Mouse (Mus musculus) left cerebral cortex, adult 11 months (tissue): Measurements from ENCODE around the gene Ptprf.

Experiments
- DNase-seq: peaks from one replicate; pipeline ENCODE4 v3.0.0; 2022; ENCODE audit warnings: low spot score

Gene Ptprf

DNA sequence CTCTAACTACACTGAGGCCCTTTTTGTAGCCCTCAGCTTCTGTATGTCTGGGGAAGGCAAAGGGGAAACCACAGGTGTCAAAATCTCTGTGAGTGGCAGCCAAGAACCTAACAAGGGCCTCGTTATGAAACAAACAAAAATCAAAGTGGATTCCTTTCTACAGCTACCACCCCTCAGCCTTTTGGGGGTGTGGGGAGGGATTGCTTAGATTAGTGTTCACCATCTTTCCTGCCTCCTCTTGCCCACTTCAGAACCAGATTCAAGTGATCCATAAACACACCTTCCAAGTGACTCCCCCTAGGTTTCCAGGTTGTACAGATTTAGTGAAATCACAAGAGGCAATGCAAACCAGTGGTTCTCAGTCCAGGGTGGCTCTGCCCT is 9.0 kb downstream of the Ptprf start:
- DNase-seq: no peak

DNA sequence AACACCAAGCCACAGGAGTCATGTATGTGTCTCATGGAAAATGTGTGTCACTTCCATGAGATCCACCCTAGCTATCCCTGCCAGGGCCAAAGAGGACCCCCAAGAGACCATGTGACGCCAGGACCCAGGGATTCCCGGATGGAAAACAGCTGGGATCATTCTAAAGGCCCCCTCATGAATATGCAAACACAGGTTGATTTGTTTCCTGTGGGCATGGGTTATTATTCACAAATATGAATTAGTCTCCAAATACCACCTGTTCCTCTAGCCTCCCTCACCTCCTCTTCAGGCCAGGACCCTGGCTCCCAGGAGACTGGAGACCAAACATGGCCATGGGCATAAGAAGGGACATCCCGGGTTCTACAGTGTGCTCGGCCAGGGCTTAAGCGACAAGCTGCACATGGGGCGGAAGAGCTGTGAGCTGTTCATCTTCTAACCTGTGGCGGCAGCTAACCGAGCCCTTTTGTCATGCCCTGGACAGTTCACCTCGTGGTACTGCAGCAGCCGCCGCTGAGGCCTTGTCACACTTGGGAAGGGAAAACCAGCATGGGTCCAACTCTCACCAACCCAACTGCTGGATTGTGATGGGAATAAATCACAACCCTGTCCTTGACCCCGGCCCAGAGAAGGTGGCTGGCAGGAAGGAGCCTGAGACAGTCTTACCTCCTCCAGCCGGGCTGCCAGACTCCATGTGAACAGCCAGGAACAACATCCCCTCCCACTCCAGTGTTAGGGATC is 9.6 kb downstream of the Ptprf start:
- DNase-seq: no peak

DNA sequence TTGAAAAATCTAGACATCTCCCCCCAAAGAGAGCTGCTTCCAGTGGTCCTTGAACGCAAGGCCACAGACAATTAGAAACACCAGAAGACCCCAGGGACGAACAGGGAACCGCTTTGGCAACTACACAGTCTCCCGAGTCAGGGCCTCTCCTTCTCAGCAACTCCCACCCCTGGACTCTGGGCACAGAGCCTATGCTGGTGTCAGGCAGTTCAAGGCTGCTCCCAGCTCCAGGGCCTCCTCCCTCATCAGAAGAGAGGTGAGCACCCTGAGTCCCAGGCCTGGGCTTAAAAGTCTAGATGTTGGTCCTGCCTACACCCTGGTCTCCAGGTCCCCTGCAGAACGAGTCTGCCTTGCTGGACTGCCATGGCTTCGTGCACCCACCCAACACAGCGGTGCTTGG is 10.7 kb downstream of the Ptprf start:
- no peak for DNase-seq

DNA sequence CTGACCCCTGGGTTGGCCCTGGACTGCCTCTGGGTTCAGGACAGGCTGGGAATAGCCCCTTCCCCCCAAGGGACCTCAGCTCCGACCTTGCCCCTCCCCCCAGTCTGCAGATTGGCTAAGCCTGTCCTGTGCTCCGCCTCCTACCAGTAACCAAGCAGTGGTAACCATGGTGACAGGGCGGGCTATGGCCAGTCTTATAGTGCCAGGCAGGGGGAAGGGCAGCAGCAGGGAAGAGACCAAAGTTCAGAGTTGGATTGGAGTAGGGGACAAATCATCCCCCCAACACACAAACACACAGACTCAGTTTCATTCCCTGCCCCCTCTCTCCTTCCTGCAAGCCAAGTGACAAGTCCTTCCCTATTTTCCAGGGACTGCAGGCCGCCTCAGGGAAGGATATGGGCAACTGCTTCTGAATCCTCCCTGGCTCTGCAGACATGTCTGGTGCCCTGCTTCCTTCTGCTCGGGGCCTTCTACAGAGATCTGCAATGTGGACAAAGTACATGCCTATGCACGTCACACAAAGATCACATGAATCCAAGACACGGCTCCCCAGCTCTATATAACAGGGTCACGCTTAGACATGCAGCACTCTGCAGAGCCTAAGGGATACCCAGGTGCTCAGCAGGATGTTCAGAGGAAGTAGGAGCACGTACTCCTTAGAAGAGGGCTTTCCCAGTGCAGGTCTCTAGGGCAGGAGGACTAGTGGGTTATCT is 14.5 kb downstream of the Ptprf start:
- DNase-seq: peak; percentile 62

DNA sequence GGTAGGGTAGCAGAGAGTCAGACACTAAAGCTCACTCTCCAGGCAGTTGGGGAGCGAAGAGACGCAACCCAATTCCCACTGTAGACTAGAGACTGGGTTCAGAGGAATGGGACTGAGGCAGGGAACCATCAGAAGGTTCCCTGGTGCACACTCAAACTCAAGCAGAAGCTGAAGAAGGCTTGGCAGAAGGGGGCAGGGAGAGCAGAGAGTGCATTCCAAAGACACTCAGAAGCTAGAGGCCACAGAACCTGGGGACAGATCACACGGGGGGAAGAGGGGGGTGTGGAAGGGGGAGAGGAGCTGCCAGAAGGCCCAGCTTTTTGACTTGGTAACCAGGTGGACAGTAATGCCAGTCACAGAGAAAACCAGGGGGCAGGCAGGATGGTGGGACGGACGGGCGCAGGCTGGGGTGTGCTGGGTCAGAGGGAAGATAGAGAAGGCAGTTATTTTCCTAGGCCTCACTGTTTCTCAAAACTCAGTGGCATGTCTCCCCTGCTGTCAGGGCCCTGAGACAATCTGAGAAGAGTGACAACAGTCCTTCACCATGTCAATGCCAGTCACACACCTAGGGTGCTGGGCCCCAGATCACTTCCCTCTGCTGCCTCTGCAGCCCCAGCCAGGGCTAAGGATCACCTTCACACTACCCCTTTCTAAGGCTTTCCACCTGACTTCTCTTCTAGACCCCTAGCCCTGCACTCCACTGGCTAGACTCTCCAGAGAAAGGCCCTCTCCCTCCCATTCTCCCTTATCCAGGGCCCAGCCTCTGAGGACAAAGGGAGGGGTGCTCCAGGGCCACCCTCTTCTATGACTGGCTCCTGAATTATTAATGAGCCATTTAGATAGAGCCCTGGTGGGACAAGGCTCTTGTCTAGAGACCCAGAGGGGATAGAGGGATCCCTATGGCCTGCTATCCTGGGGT is 15.3 kb downstream of the Ptprf start:
- DNase-seq: no peak

DNA sequence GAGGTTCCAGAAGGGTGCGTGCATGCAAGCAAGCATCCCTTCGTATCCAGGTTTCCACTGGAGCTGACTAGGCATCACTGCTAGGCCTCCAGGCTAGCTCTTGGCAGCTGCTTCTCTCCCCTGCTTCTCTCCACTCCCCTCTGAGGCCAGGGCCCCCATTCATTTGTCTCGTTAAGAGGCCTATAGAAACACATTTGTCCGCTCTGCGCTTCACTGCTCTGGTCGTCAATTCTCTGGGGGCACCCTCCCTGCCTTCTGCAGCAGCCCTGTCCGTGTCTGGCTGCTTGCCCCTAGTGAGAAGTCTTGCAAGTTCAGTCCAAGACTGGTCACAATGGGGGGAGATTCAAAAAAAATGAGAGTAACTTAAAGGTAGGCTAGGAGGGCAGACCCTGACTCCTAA is 16.7 kb downstream of the Ptprf start:
- DNase-seq: no peak

DNA sequence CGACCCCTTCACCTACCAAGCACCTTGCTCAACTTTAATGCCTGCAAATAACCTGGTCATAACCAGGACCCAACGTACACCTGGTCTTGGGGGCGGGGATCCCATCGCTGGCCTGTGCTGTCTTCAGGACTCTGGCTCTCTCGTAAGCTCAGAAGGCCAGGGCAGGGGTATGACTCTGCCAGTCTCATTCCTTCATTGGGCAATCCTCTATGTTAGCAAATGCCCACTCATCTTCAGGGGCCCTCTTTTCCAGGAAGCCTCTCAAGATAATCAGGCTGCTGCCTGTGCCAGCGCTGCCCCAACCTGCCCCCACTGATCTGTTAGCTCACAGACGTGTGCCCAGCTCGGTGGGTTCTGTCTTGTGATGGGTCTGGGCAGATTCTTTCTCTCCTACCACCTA is 17.2 kb downstream of the Ptprf start:
- no peak for DNase-seq

DNA sequence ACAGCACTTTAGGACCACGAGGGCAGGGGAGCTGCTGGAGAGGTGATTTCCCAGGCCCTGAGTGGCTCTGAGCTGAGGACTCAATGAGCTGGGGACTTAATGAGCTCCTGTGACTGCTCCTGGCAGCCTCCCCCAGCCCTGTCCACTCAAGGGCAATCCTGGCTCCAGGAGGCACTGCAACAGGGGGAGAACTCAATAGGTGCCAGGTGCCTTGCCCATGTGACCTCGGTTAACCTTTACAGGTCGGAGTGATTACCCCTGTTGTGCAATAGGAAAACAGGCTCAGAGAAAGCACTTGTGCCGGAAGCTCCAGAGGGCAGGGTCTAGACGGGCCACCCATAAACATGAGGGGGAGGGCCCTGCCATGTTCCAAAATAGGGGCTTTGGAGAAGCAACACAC is 17.7 kb downstream of the Ptprf start:
- no peak for DNase-seq

DNA sequence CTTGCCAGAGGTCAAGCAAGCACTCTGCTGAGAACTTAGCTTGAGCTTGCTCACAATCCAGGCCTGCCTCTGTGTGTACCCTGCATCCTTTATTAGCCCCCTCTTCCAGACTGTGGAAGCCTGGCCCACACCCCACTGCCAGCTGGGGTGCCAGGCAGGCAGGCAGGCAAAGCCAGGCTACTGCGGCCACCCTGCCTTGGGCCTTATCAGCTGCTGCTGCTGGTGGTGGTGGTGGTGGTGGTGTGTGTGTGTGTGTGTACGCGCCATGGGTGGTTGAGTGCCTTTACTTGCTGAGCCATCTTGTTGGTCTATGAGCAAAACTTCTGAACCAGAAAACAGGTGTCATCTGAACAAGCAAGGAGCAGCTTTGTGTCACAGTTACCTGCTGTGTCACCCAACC is 18.3 kb downstream of the Ptprf start:
- no peak for DNase-seq

DNA sequence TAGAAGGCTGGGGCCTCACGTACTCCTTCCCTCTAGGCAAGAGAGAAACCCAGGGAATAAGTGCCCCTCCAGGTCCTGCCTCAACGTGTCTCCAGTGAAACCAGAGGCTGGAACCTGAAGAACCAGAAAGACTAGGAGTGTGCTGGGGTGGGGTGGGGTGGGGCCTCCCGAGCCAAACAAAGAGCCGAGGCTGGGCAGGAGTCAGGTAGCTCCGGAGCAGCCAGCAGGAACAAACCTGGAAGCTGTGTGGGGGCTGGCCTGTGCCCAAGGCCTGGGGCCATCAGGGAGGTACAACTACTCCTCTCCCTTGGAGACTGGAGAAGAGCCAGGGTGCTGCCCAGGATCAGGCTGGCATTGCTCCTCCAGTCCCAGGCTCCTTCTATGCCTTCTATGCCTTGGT is 18.9 kb downstream of the Ptprf start:
- no peak for DNase-seq

DNA sequence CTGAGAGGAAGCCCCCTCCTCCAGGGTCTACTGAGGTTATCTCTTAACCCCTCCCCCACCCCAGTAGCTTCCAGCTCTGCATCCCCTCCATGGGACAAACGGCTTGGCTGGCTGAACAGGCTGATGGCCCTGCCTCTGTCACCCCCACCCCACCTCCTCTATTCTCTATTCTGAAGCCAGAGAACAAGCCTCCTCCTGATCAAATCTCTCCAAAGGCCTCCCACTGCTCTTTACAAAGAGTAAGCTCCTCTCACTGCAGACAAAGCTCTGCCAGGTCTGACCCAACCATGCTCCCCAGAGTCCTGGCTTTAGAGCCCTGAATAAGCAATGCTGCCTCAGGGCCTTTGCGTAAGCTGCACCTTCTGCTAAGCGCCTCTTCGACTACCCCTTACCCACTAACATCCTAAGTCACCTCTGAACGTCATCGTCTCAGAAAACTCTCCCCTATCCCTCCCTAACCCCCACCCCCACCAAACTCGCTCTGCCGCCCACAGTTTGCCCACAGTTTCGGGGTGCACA is 19.6 kb downstream of the Ptprf start:
- no peak for DNase-seq

DNA sequence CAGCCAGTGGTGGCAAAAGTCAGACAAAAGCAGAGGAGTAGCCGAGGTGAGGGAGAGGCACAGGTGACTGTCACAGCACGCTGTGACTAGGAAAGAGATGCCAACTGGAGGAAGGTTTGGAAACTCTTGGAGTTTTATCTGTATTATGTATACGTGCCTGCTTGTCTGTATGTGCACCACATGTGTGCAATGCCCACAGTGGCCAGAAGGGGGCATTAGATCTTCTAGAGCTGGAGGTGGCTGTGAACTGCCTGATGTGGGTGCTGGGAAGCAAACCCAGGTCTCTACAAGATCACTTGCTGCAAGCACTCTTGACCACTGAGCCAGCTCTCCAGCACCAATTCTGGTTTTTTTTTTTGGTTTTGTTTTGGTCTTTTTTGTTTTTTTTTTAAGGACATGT is 20.5 kb downstream of the Ptprf start:
- DNase-seq: no peak

DNA sequence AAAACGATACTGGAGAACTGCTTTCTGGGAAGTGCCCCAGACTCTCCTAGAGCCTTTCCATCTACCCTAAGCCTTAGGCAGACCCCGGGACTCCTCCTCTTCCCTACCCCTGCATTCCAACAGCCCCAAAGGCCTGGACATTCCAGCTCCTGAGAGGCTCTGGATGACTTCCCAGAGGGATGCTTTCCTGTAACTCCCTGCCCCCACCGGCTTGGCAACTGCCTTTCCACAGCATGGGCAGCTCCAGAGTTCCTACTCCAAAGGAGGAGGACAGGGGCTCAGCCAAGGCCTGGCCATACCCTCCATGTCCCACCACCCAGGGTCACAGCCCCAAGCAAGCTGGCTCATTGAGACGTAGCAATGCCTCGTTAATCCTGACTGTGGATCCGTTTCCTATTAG is 21.2 kb downstream of the Ptprf start:
- no peak for DNase-seq

DNA sequence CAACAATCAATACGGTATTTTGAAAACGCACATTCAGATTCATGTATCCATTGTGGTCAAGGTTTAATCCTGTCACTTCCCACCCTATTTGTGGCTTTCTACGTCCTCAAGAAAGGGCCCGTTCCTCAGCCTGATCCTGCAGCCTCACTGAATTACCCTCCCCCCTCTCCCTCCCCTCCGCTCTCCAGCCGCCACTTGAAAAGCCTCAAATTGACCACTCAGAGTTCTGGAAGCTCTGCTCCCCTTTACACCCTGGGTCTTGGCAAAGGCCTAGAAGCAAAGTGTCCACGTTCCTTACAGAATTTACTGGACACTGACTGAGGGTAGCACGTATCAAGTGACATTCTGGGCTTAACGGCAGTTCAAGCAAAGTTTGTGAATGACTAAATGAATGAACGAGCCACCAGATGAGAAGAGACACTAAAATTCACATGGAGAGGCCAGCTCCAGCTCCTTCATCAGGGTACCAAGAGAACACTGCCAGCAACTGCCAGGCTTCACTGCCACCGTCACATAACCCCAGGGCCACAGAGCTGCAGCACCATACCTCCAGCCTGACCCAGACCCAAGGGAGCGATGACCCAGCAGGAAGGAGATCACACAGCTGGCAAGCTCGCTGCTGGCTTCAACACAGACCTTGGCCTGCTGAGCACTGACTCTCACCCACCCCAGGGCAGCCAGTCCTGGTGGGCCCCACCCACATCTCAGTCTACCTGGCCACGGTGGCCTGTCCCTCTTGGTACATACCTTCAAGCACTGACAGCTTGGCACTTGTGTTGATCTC is 22.6 kb downstream of the Ptprf start:
- no peak for DNase-seq

DNA sequence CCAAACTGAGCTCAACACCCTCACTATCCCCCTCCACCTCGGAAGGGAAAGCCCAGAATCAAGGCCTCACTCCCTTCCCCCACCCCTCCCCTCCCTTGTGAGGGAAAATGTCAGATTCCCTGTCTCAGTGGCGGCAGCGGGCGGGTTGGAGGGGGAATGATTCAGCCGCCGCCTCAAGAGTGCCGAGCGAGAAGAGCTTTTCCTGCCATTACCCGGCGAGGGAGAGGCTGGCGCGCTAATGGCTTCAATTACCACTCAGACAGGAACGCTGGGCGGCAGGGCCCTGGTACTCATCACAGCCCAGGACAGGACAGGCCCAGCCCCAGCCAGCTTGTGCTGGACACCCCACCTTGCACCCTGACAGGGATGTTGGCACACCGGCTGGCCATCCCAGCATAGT is 25.6 kb downstream of the Ptprf start:
- DNase-seq: no peak

DNA sequence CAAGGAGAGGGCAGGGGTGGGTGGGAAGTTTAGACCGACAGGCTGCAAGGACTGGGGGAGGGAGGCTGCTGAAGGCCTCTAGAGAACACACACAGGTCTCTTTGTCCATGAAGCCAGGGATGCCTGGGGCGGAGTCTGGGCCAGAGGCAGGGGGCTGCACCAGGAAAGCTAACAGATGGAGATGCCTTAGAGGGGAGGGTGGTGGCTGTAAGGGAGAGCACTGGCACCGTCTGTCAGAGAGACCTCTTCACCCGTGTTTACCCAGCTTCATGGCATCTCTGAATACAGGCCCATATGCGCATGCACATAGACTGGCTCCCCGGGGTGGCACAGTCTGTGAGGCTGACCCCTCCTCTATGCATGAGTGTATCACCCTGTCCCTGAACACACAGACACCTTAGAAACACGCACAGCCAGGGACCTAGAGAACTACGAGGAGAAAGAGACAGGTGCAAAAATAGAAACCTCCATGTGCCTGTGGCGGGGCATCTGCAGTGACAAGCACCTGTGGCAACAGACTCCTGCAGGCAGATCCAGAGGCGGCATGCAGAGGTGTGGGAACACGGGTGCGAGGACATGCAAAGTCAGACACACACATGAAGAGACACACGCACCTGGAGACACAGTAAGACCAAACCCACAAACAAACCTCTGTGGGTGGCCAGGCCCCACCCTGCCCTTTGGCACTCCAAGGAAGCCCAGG is 29.3 kb downstream of the Ptprf start:
- DNase-seq: no peak

DNA sequence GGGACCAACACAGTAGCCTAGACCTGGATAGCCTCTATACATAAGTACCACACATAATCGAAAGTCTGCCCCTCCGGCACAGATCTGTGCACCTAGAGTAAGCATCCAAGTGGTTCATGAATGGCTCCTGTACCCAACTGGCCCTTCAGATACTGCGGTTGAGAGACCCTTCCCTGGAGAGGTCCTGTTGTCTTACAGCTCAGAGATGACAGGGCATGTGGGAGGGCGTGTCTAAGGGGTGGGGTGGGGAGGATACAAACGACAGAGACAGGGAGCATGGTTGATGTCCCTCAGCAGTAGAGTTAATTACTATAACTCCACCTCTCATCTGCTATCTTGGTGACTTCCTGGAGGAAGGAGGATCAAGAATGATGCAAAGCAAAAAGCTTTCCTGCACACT is 29.9 kb downstream of the Ptprf start:
- DNase-seq: no peak

DNA sequence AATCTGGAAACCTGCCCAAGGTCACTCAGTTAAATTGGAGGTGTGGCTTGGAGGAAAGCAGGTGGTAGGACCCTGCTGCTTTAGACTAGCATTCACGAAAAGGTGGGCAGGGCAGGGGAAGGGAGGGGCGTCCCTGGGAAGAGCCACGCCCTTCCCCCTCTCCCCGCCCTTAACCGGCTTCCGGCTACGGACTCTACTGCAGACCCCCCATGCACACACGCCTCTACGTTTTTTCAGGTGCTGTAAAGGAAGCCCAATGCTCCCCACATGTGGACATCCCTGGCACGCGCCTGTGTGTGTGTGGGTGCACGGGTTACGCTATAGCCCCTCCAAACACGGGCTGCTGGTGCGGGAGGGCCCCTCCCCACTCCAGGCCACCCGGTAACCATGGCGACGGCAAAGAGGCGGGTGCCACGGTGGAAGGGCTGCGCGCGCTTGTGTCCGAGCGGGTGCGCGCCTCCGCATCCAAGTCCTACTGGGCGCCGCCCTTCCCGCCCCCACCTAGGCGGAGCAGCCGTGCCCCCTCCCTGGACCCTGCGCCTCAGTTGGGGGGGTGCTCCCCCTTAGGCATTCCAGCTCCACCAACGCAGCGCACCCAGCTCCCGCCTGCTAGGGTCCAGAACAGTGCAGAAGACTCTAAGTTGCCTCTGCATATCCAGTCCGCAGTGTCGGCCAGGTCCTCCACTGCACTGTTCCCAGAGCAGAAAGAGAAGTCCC is 30.5 kb downstream of the Ptprf start:
- peak; percentile 51 for DNase-seq

DNA sequence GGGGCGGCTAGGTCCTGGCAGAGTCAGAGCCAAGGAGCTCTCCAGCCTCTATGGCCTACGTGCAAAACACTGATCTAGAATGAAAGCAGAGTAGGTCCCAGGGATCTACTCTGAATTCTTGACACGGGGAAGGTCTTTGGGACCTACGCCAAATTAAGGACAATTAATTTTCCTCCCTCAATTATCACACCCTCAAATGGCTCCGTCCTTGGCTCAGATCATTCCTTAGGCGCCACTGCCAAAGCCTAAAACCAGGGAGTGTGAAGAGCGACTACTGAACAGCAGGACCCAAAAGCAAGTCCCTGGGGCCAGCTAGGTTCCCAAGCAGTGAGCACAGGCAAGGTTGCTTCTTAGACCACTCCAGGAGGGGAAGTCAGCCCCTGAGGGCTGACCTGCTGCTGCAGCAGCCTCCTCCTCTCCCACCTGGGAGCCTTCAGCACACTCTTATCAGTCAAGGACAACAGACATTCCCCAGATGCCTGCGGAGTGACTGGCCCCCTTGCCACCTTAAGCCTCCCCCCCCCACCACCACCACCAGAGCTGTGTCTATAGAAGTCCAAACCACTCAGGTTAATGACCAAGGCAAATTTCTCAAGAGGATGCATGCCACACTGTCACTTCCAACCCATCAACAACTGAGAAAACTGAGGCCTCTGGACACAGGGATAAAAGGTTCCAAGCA is 31.3 kb downstream of the Ptprf start:
- DNase-seq: no peak

DNA sequence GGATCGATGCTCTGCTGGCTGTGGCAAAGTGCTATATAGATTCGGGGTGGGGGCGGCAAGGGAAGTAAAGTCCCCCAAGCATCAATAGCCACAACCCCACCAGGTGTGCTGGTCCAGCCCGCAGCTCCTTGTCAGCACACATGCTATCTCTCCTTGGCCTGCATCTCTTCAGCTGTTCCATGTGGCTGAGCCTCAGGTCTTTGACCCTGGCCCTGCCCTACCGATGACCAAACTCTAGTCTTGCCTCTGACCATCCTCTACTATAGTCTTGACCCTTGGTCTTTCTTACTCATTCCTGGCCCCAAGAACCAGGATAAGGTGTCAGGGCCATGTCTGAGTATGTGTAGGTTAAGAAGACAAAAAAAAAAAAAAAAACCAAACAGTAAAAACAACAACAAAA is 33.2 kb downstream of the Ptprf start:
- DNase-seq: no peak
